Comparison of ENCODE assay signal across 8 mouse cellular contexts in the genomic region with DNA sequence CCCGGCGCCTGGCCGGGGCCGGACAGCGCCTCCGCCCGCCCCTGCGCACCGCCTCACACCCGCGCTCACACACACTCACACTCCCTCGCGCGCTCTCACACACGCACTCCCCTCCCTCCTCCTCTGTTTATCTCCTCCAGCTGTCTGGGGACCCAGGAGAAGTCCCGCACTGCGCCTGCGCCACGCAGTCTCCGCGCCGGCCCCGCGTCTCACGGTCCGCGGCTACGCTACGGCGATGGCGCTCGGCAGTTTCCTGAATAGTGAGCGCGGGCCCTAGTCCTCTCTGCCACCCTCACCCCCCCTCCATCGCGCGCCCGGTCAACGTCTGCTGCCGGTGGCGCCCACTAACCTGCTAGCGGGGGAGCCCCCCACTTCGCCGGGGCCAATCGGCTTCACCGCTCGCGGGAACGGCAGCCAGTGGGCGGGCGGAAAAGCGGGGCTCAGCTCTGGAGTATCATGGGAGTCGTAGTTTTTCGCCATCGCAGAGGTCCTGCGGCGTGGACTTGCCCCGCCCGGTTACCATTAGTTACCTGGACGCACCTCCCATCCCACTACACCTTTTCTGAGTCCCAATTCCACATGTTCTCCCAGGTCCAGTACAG. TPM values are rescaled to one million over a fixed set of nuclear protein-coding genes. Genes with fewer than 3 reads are reported as not detected.
DNase-seq lines count a peak whose midpoint lies in the region; ATAC-seq and TF ChIP-seq lines count a peak whose summit lies in the region.

No protein-coding gene starts in this region.

- H3K4me1 ChIP-seq in E14TG2a.4 (replicated peaks; ENCODE audit: low read depth, low read length) = peaks cover 36% of the 10 kb centered on the region
- H3K4me1 ChIP-seq in forebrain, embryonic 13.5 days = peaks cover 15% of the 10 kb centered on the region
- H3K4me1 ChIP-seq in neural tube, embryonic 15.5 days = peaks cover 20% of the 10 kb centered on the region

- peak overlapping the region; percentile 90 for H3K9ac ChIP-seq in forebrain, embryonic 13.5 days
- peak overlapping the region; percentile 89 for H3K9ac ChIP-seq in neural tube, embryonic 15.5 days (replicated peaks)

- no peaks in the 10 kb centered on the region for H3K27me3 ChIP-seq in E14TG2a.4 (ENCODE audit: insufficient read depth, low read length)
- peaks cover 12% of the 10 kb centered on the region; the same call in 1 of the 2 replicates for H3K27me3 ChIP-seq in forebrain, embryonic 13.5 days
- no peaks in the 10 kb centered on the region for H3K27me3 ChIP-seq in neural tube, embryonic 15.5 days (replicated peaks)

- H3K4me3 ChIP-seq in E14TG2a.4 (replicated peaks; ENCODE audit: low read length) = peak overlapping the region; percentile 90
- peak overlapping the region; percentile 87 for H3K4me3 ChIP-seq in forebrain, embryonic 13.5 days
- peak overlapping the region; percentile 94 for H3K4me3 ChIP-seq in neural tube, embryonic 15.5 days (replicated peaks)

- peak overlapping the region; percentile 83 for H3K4me2 ChIP-seq in forebrain, embryonic 13.5 days
- peak overlapping the region; percentile 87 for H3K4me2 ChIP-seq in neural tube, embryonic 15.5 days

- peaks cover 18% of the 10 kb centered on the region for H3K36me3 ChIP-seq in E14TG2a.4 (ENCODE audit: insufficient read depth, low read length)
- H3K36me3 ChIP-seq in forebrain, embryonic 13.5 days (ENCODE audit: poor library complexity, severe bottlenecking) = 0 out of 2 replicates have a peak, but pooled peaks cover 4% of the 10 kb centered on the region
- no peaks in the 10 kb centered on the region for H3K36me3 ChIP-seq in neural tube, embryonic 15.5 days

- peak; percentile 99 for ATAC-seq in forebrain, embryonic 13.5 days
- peak; percentile 96 for ATAC-seq in neural tube, embryonic 15.5 days (ENCODE audit: low FRiP score)

- TF ChIP-seq CTCF in E14TG2a.4 (conservative IDR thresholded peaks at IDR 0.05; ENCODE audit: low read length) = no peak

- under 1% methylated on average over 57 of the region's 60 CpGs for WGBS in forebrain, embryonic 13.5 days
- under 1% methylated on average over 45 of the region's 60 CpGs for WGBS in neural tube, embryonic 15.5 days

- peak overlapping the region; percentile 89 for H3K27ac ChIP-seq in forebrain, embryonic 13.5 days
- H3K27ac ChIP-seq in neural tube, embryonic 15.5 days (replicated peaks) = peak overlapping the region; percentile 88

- no peaks in the 10 kb centered on the region for H3K9me3 ChIP-seq in E14TG2a.4 (ENCODE audit: low read length)
- no peaks in the 10 kb centered on the region for H3K9me3 ChIP-seq in forebrain, embryonic 13.5 days (replicated peaks)
- no peaks in the 10 kb centered on the region for H3K9me3 ChIP-seq in neural tube, embryonic 15.5 days (replicated peaks)

- DNase-seq in c-Kit-positive CD71-positive TER-119-positive erythroid progenitor cells, embryonic 14.5 days (ENCODE audit: low spot score) = peak; percentile 81
- DNase-seq in heart, postnatal 14 days = peak; percentile 98 to 99
- peak; percentile 98 for DNase-seq in layer of hippocampus, adult 11-12 months (ENCODE audit: low spot score)
- DNase-seq in lung, adult 18-20 months = peak; percentile 98 to 99
- DNase-seq in testis, postnatal 14 days (ENCODE audit: low spot score) = peak; percentile 93

- intact Hi-C loops in heart, postnatal 14 days (cut with DNase I) = no loop called here

RNA-seq across cellular contexts. Expression of gene Wdtc1, which starts 14.0 kb away (rescaled TPM):
- polyA plus RNA-seq in forebrain, embryonic 13.5 days (2015; fragmentation: Nextera tagmentation; extraction: Ambion mirVana) = 14.0 and 16.9 TPM in 2 replicates
- total RNA-seq in heart, postnatal 14 days (2021) = 10 to 100 TPM; 65.7 to 70.6 TPM
- 19.3 and 19.6 TPM in 2 replicates for polyA plus RNA-seq in neural tube, embryonic 15.5 days (2015; fragmentation: Nextera tagmentation; extraction: Ambion mirVana)

RNA-seq across cellular contexts. Expression of gene Slc9a1, which starts 30.3 kb away (rescaled TPM):
- 5.6 and 7.3 TPM in 2 replicates for polyA plus RNA-seq in forebrain, embryonic 13.5 days (2015; fragmentation: Nextera tagmentation; extraction: Ambion mirVana)
- total RNA-seq in heart, postnatal 14 days (2021) = 10 to 100 TPM; 21.2 to 22.9 TPM
- polyA plus RNA-seq in neural tube, embryonic 15.5 days (2015; fragmentation: Nextera tagmentation; extraction: Ambion mirVana) = 8.4 and 9.9 TPM in 2 replicates

Comparison
In these comparisons a context has a peak if more than half of its experiments do, and no peak if none do; other contexts are left out.
1. Peak in every context shown above with its lines: DNase-seq, ATAC-seq, H3K4me3 ChIP-seq and H3K27ac ChIP-seq.